Mouse (Mus musculus): ENCODE data around the gene Mapk12. TPM values are rescaled to one million over a fixed set of nuclear protein-coding genes. Genes with fewer than 3 reads are reported as not detected.

Mapk12 gene
- polyA plus RNA-seq, 1 experiment from 2014 or later: 4.7 TPM

DNA sequence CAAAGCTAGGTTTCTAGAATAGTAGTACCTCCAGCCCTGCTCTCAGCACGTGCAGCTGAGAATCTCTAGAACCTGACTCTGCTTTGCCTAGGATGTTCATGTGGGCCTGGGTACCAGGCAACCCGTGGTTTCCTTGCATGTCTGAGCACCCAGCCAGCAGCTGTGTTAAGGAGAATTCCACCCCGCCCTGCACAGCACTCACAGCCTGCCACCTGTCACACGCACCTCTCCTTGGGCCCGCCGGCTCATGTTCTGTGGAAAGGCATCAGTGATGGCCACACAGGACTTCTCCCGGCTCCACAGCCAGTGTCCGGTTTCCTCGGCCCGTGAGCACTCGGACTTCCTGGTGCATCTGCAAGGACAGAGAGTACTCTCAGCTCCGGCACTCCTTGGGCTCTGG, 25.0 kb upstream of the Mapk12 start:
- no peak overlapping the region for H3K27ac ChIP-seq
- 94% methylated on average over 12 of the region's 12 CpGs for WGBS
- H3K4me3 ChIP-seq (replicated peaks): no peak overlapping the region
- H3K27me3 ChIP-seq (replicated peaks): no peaks in the 10 kb centered on the region
- H3K4me1 ChIP-seq: peaks cover 21% of the 10 kb centered on the region
- ATAC-seq (ENCODE audit: insufficient read depth, low FRiP score, low read depth): no peak
- no peaks in the 10 kb centered on the region for H3K9me3 ChIP-seq
- H3K9ac ChIP-seq: no peak overlapping the region
- H3K36me3 ChIP-seq: peaks cover 74% of the 10 kb centered on the region
- no peak overlapping the region for H3K4me2 ChIP-seq

DNA sequence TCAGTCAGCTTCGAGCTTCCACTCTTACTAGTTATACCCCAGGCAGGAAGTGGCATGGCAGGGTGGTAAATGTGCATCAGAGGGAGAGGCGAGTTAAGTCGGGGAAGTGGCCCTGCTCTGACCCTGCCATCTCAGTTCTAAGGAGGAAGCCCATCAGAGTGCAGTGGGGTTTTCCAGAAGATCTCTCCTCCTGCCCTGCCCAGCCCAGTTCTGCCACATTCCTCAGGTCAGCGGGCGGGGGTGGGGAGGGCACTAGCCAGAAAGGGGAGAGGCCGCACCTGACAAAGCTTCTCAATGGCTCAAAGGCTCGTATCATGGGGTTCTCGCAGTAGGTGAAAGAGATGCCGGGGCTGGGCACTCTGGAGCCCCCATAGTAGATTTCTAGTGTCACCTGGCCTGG, 20.9 kb upstream of the Mapk12 start:
- 0 out of 2 replicates have a peak, but pooled peaks have one; percentile 32 for ATAC-seq (ENCODE audit: insufficient read depth, low FRiP score, low read depth)
- Histone ChIP-seq H3K9me3 (no peaks in the 10 kb centered on the region), H3K4me1 (0 out of 2 replicates have a peak, but pooled peaks cover 2% of the 10 kb centered on the region), H3K4me3 (replicated peaks) (no peak overlapping the region), H3K9ac (no peak overlapping the region), H3K36me3 (peaks cover 95% of the 10 kb centered on the region), H3K4me2 (no peak overlapping the region), H3K27ac (no peak overlapping the region), H3K27me3 (replicated peaks) (no peaks in the 10 kb centered on the region)
- 65% methylated on average over 9 of the region's 9 CpGs for WGBS

DNA sequence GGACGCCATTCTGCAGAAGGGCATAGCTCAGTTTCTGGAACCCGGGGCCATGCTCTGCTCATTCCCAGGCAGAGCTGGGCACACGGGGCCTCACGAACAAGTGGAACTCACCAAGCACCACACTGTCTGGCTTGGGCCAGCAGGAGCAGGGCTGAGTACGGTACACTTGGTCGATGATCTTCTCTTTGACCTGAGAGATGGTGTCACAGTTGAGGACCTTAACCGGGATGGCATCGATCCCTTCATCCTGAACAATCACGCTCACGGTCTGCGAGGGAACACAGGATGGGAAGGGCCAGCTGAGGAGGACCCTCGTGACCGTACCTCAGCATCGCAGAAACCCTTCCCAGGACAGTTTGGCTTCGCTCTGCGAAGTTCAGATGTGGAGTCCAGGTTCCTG, 18.0 kb upstream of the Mapk12 start:
- Histone ChIP-seq H3K9me3 (no peaks in the 10 kb centered on the region), H3K4me2 (no peak overlapping the region), H3K4me1 (0 out of 2 replicates have a peak, but pooled peaks cover 2% of the 10 kb centered on the region), H3K27me3 (replicated peaks) (no peaks in the 10 kb centered on the region), H3K9ac (no peak overlapping the region), H3K27ac (no peak overlapping the region), H3K4me3 (replicated peaks) (no peak overlapping the region), H3K36me3 (peaks cover 84% of the 10 kb centered on the region)
- WGBS: 94% methylated on average over 16 of the region's 16 CpGs
- ATAC-seq (ENCODE audit: insufficient read depth, low FRiP score, low read depth): no peak

DNA sequence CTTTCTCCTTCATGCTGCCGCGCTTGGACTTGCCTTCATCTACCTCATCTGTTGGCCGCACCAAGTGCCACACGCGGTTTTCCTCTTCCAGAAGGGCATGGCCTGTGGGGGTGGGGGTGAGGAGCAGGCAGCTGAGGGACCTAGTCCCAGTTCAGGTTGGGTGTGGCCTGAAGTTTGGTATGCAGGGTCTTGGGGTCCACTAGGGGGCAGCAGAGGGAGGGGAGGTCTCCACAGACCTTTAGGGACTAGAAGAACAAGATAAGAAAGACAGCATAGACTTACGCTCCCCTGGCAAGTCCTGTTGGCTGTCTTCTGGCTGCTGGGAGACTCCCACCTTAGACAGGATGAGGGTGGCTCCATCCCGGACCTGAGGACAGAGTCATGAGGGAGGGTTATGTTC, 17.5 kb upstream of the Mapk12 start:
- Histone ChIP-seq H3K27ac (no peak overlapping the region), H3K9ac (no peak overlapping the region), H3K4me2 (no peak overlapping the region), H3K4me1 (0 out of 2 replicates have a peak, but pooled peaks cover 2% of the 10 kb centered on the region), H3K9me3 (no peaks in the 10 kb centered on the region), H3K4me3 (replicated peaks) (no peak overlapping the region), H3K36me3 (peaks cover 79% of the 10 kb centered on the region), H3K27me3 (replicated peaks) (no peaks in the 10 kb centered on the region)
- 0 out of 2 replicates have a peak, but pooled peaks have one; percentile 15 for ATAC-seq (ENCODE audit: insufficient read depth, low FRiP score, low read depth)
- WGBS: 49% methylated on average over 7 of the region's 7 CpGs

DNA sequence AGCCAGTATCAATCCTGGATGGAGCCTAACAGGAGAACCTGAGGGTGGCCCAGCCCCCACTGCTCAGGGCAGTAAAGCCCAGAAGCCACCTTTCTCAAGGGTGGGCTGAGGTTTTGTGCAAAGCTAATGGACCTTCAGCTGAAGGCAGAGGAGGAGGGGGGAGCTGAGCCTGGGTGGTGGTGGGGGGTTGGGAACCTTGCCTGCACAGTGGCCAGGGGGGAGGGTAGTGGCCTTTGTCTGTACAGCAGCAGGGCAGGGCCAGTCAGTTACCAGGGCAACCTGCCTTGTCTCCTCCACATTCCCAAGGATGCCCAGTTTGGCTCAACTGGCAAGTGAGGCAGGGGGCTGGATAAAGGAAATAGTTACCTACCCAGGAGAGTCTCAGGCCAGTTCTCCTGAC, 11.8 kb upstream of the Mapk12 start:
- Histone ChIP-seq H3K27ac (no peak overlapping the region), H3K9ac (no peak overlapping the region), H3K9me3 (no peaks in the 10 kb centered on the region), H3K4me3 (replicated peaks) (no peak overlapping the region), H3K4me1 (peaks cover 19% of the 10 kb centered on the region), H3K27me3 (replicated peaks) (peaks cover 24% of the 10 kb centered on the region), H3K4me2 (no peak overlapping the region), H3K36me3 (peaks cover 26% of the 10 kb centered on the region)
- ATAC-seq (ENCODE audit: insufficient read depth, low FRiP score, low read depth): no peak

DNA sequence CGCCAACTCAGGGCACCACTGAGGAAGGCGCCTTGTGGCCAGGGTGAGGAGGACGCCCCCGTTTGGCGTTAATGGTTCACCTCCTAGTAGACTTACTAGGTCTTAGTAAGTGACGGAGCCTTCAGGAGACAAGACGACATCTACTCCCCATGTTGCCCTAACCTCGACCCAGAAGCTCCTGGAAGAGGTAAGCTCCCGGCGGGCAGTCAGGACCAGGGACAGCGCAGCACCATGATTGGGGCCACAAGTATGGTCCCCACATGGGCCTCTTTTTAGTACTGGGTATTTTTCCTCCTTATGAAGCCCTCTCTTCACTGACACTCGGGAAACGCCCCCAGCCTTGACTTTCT, 9.5 kb upstream of the Mapk12 start:
- Histone ChIP-seq H3K9ac (no peak overlapping the region; the same call in 1 of the 2 replicates), H3K4me2 (peak overlapping the region; percentile 93), H3K36me3 (peaks cover 3% of the 10 kb centered on the region; the same call in 1 of the 2 replicates), H3K4me3 (replicated peaks) (peak overlapping the region; percentile 63), H3K4me1 (peaks cover 29% of the 10 kb centered on the region), H3K9me3 (no peaks in the 10 kb centered on the region), H3K27ac (no peak overlapping the region), H3K27me3 (replicated peaks) (peaks cover 45% of the 10 kb centered on the region)
- WGBS: 4% methylated on average over 13 of the region's 13 CpGs
- ATAC-seq (ENCODE audit: insufficient read depth, low FRiP score, low read depth): no peak

DNA sequence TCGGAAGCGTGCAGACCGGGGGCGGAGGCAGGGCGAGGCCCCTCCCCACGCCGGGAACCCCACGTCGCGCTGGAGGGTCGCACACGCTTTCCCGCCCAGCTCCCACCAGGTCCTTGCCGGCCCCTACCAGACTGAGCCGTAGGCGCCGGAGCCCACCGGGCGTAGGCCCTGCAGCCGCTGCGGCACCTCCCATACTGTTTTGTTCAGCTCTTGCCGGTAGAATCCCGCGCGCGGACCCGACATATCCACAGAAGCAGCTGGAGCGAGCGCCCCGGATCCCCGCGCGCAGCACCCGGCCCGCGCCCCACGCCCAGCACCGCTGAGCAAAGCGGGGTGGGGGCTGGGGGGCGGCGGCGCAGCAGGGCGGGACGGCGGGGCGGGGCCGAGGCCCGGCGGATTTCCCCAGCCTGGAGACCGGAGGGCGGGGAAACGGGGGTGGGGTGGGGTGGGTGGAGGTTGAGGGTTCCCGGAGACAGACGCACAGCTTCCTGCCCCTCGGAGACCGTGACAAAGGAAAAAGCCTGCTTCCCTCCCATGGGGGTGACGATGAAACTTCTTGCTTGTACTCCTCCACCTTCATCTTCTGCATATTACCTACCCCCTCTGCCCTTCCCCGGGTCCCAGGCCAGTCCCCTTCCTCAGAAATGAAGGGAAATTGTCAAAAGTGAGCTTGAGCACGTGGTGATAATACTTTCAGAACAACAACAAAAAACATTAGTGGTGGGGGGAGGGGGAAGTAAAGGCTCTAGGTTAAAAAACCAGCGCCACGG, 9.0 kb upstream of the Mapk12 start, which contains the start of gene Mapk11:
Gene Mapk11 (minus strand): TSS at position 358 of the 770 bp plus-strand sequence.
- 1% methylated on average over 59 of the region's 61 CpGs for WGBS
- peaks cover 29% of the 10 kb centered on the region for H3K4me1 ChIP-seq
- H3K36me3 ChIP-seq: no peaks in the 10 kb centered on the region
- peak within 1 kb of the TSS; percentile 93 for H3K4me2 ChIP-seq
- H3K9me3 ChIP-seq: no peaks in the 10 kb centered on the region
- peak within 1 kb of the TSS; percentile 18; the same call in 1 of the 2 replicates for H3K9ac ChIP-seq
- peaks cover 50% of the 10 kb centered on the region for H3K27me3 ChIP-seq (replicated peaks)
- peak within 1 kb of the TSS; percentile 63 for H3K4me3 ChIP-seq (replicated peaks)
- ATAC-seq (ENCODE audit: insufficient read depth, low FRiP score, low read depth): peak; percentile 36; the same call in 1 of the 2 replicates
- H3K27ac ChIP-seq: no peak within 1 kb of the TSS

DNA sequence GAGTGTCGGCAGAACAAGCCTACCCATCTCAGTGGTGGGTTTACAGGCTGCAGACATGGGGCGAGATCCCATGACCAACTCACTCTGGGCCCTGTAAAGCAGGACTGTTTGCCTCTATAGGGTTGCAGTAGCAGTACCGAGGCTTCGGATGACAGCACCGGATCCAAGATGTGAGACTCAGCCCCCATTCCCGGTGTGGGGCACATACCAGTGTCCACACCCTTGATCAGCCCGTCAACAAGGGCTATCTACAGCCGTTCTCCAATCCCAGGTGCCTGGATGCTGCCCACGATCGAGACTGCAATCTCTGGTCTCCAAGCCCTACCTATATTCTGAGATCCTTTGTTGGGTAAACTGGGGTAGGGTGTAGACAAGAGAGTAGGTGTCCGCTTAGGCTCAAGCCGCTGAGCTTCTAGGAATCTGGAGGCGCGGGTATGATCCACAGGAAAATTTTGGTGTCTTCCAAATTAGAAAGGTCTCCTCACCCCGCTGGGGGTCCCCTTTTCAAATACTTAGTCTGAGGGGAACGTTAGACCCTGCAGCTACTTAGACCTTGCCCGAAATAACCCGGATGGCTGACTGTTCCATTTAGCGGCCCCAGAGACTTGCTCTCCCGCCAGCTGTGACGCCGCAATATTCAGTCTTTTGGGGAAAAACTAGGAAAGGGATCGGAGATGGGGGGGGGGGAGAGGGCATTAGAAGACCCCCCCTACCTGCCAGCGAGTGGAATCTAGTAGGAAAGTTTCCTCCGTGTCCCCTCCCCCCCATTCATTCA, 8.2 kb upstream of the Mapk12 start:
- no peaks in the 10 kb centered on the region for H3K9me3 ChIP-seq
- H3K27ac ChIP-seq: no peak overlapping the region
- peak overlapping the region; percentile 63 for H3K4me3 ChIP-seq (replicated peaks)
- peak overlapping the region; percentile 18; the same call in 1 of the 2 replicates for H3K9ac ChIP-seq
- peak overlapping the region; percentile 93 for H3K4me2 ChIP-seq
- ATAC-seq (ENCODE audit: insufficient read depth, low FRiP score, low read depth): no peak
- H3K27me3 ChIP-seq (replicated peaks): peaks cover 55% of the 10 kb centered on the region
- no peaks in the 10 kb centered on the region for H3K36me3 ChIP-seq
- peaks cover 29% of the 10 kb centered on the region for H3K4me1 ChIP-seq
- WGBS: 7% methylated on average over 25 of the region's 25 CpGs

DNA sequence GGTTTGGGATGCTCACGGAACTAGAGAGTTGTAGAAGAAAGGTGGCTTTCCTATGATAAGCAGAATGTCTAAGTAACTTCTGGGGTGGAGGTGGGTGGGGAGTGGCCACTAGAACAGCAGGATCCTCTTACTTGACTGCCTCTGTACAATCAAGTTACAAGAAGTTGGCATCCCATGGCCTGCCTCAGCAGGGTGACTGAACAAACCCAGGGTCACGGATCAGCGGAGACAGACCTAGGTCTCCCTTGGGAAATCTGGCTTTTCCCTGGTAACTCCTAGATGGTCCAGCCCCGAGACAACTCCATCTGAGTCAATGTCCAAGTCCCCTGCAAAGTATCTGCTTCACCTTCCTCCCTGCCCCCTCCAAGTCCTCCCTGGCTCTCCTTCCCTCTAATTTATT, 7.4 kb upstream of the Mapk12 start:
- peaks cover 55% of the 10 kb centered on the region for H3K27me3 ChIP-seq (replicated peaks)
- H3K9me3 ChIP-seq: no peaks in the 10 kb centered on the region
- H3K27ac ChIP-seq: no peak overlapping the region
- no peak for ATAC-seq (ENCODE audit: insufficient read depth, low FRiP score, low read depth)
- WGBS: 68% methylated on average over 4 of the region's 4 CpGs
- H3K4me2 ChIP-seq: peak overlapping the region; percentile 93; the same call in 1 of the 2 replicates
- H3K4me3 ChIP-seq (replicated peaks): no peak overlapping the region
- no peak overlapping the region for H3K9ac ChIP-seq
- H3K4me1 ChIP-seq: peaks cover 29% of the 10 kb centered on the region
- no peaks in the 10 kb centered on the region for H3K36me3 ChIP-seq

DNA sequence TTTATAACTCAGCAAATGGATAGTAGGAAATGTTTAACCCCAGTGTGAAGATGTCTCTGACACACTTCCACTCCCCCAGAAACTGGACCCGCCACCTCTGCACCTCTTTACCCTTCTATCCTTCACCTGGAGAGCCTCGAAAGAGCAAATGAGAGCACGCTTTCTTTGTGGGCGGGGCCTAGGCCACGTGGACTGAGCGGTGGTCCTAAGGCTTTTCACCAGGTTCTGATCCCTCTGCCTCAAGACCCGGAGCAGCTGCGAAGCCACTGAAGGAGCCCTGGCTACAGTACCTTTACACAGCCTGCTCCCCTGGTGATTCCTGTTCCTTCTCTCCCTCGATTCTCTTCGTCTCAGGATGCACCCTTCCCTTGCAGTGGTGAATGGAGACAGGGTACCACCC, 7.0 kb upstream of the Mapk12 start:
- no peaks in the 10 kb centered on the region for H3K36me3 ChIP-seq
- no peak overlapping the region for H3K27ac ChIP-seq
- peaks cover 59% of the 10 kb centered on the region for H3K27me3 ChIP-seq (replicated peaks)
- no peak overlapping the region for H3K4me2 ChIP-seq
- peaks cover 29% of the 10 kb centered on the region for H3K4me1 ChIP-seq
- 25% methylated on average over 10 of the region's 10 CpGs for WGBS
- H3K4me3 ChIP-seq (replicated peaks): no peak overlapping the region
- H3K9ac ChIP-seq: no peak overlapping the region
- ATAC-seq (ENCODE audit: insufficient read depth, low FRiP score, low read depth): no peak
- H3K9me3 ChIP-seq: no peaks in the 10 kb centered on the region

DNA sequence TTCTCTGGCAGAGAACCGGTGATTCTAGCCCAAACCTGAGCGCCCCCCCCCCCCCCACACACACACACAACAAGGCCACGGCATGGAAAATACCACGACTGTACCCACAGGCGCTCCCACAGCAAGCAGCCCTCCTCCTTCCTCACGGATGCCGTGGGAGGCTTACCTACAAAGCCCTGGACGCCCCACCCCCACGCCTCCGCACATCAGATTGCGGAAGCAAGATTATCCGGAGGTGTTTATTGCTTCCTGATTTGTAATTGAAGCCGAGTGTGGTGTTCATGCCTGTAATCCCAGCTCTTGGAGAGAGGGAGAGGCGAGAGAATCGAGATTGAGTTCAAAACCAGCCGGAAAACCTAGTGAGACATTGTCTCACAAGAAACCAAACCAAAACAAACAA, 6.5 kb upstream of the Mapk12 start:
- peaks cover 29% of the 10 kb centered on the region for H3K4me1 ChIP-seq
- 9% methylated on average over 15 of the region's 16 CpGs for WGBS
- H3K9ac ChIP-seq: no peak overlapping the region
- H3K27ac ChIP-seq: no peak overlapping the region
- ATAC-seq (ENCODE audit: insufficient read depth, low FRiP score, low read depth): no peak
- peaks cover 63% of the 10 kb centered on the region for H3K27me3 ChIP-seq (replicated peaks)
- H3K9me3 ChIP-seq: no peaks in the 10 kb centered on the region
- H3K4me3 ChIP-seq (replicated peaks): peak overlapping the region; percentile 29
- H3K4me2 ChIP-seq: peak overlapping the region; percentile 50
- H3K36me3 ChIP-seq: no peaks in the 10 kb centered on the region

DNA sequence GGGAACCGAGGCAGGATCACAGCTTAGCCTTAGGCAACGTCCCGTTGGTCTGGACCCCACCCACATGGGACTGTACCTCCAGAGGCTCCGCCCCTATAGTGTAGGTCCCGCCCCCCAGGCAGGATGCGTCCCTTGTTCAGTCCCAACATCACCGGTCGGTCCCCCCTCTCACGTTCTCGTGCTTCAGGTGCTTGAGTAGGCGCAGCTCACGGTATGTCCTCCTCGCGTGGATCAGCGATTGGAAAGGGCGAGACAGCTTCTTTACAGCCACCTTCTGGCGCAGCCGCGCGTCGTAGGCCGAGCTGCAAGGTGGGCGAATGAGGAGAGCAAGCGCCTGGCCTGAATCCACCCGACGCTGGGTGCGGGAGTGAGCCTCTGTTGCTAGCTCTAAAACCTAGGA, 6.0 kb upstream of the Mapk12 start:
- Histone ChIP-seq H3K4me2 (peak overlapping the region; percentile 50), H3K27me3 (replicated peaks) (peaks cover 65% of the 10 kb centered on the region), H3K36me3 (no peaks in the 10 kb centered on the region), H3K4me1 (peaks cover 29% of the 10 kb centered on the region), H3K27ac (no peak overlapping the region), H3K4me3 (replicated peaks) (peak overlapping the region; percentile 29), H3K9ac (no peak overlapping the region), H3K9me3 (no peaks in the 10 kb centered on the region)
- WGBS: under 1% methylated on average over 27 of the region's 27 CpGs
- peak; percentile 41; the same call in 1 of the 2 replicates for ATAC-seq (ENCODE audit: insufficient read depth, low FRiP score, low read depth)
